Mouse (Mus musculus) gastrocnemius, postnatal 25 days (tissue): ENCODE measurements at regions not wholly inside any gene's neighbourhood (a gene's known extent, or its start where the extent isn't known, plus 50 kb on each side); places are given as distances from the start of the nearest gene placed in this dataset.

ENCODE experiments used
- DNase-seq: peaks from one replicate; pipeline ENCODE4 v3.0.0; 2022

DNA sequence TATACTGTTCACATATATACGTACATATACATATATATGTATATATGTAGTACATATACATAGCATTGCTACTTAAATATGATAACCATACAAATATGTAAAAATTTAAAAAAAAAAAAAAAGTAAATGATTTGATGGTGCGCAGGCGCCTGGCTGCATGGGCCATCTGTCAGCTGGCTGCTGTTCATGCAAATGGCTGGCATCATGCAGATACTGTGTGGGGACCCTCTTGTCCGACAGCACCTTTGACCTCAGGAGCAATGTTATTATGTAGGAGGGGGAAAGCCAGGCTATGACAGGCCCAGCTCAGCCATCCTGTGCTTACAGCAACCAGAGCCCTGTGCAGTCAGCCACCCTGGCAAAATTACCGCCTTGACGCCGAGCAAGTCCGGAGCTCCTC lies 65.1 kb upstream of the Tnrc6c start:
- no peak for DNase-seq

DNA sequence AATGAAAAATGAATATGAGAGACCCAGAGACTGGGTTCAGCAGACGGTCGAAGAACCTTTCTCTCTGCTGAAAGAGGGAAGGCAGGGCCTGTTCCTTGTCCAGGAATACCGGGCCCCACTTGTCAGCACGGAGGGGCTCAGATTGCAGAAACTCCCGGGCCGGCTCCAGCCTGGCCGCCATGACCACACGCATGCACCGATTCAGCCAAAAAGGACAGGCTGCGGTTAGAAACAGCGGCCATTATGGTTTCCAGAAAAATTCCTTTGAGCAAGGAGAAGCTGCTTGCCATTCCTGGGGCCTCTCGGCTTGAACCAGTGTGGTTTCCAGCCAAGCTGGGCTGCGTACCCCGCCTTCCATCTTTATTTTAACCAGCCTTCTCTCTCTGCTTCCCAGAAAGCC lies 64.7 kb upstream of the Tnrc6c start:
- no peak for DNase-seq

DNA sequence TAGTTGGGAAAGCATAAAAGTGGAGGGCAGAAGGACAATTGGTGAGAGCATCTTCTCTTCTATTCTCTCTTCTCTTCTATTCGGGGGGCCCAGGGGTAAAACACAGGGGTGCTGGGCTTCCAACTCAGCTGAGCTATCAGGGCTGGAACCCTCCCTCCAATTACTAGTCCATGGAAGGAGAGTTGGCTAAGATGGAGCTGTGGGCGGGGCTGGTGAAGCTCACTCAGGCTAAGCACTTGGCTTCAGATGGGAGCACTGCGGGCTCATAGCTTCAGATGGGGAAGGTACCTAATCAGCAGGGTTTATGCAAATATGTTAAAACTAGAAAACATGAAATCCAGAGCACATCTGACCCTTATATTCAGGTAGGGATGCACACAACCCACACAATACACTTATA lies 61.5 kb upstream of the Tnrc6c start:
- DNase-seq = no peak

DNA sequence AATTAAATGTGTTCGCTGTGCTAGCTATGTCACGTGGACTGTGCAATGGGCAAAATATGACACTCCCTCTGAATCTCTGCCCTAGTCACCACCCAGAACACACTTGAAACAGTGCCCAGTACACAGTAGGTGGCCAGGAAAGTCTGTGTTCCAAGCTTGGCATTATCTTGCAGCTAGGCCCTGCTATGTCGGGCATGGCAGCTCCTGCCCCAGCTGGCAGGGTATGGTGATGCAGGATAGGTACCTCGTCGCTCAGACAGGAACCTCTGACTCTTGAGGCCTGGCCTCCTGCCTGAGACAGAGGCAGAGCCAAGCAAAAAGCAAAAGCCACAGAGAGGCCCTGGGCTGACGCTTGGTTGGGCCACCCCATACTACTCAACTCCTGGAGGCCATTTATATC lies 57.9 kb upstream of the Tnrc6c start:
- DNase-seq = peak; percentile 87

DNA sequence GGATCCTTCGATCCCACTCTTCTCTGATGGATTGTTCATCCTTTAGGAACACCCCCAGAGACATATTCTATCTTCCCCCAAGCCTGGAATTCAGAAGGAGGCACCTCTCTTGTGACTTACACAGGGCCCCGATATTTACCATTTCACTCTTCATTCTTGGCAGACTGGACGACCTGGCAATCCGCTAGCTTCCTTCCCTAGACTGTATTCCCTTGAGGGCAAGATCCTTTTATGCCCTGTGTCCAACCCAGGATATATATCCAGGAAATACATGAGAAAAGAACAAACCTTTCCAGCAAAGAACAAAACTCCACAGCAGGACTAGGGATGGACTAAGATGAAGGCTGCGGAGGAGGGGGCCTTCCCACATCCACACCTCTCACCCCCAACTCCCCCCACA lies 56.3 kb upstream of the Tnrc6c start:
- DNase-seq = no peak

DNA sequence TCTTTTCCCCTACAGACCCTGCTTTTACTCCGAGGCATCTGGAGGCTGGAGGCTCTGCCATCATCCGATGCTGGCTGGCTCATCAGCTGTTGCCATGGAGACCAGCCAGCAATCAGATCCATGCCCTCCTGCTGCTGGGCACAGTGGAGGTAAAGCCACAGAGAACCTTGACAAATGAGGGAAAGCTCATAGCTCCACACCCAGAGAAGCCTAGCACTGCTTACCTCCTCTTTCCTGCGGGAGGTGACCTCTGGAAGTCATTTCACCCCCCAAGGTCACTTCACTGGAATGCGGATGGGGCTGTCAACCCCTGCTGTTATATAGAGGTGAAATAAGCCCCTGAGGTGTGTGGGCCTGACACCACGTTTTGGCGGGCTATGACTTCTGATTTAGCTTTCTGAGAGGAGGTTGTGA lies 55.9 kb upstream of the Tnrc6c start:
- DNase-seq = no peak

DNA sequence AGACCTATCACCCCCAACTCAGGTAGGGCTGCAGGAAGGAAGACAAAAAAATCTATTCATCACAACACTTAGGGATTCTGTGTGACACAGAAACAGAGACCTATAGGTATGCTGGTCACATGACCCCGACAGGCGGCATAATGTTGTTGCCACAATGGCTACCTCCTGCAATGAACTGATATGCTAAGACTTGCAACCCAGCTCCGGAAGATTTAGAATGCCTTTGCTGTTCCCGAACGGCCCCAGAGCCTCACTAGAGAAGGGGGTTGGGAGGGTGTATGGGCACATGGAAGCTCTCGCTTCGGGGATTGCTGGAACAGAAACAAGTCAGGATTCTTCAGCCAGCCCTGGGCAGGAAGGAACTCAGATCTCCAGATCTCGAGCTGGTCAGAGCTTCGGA lies 55.5 kb upstream of the Tnrc6c start:
- DNase-seq = no peak

DNA sequence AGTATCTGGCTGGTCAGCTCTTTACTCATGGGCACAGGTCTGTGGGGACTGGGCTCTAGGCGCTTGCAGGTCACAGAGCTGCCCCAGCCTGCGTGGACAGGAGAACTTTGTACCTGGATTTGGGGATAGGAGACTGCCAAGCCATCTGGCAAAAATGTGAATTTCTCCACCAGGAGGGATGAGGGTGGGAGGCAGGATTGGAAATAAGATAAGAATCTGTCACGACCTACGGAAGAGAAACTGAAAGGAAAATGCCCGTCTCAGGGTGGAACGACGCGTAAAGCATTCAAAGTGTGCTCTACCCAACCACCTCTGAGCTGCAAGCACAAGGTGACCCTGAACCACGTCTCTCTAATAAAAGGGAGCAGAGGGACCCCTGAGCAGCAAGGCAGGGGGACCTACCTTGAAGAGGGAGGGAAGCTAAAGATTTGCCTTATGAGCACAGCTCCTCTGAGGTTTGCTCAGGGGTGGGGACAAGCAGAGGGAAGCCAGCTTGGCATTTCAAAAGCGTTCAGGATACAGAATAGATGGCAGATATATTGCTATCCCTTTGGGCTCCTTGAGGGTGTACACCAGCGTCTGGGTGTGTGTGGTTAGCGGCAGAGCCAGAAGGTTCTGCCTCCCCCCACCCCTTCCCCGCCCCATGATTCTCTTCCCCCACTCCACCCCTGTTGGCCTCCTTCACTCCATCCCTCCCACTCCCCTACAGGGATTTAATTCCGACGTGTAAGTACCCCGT lies 54.9 kb upstream of the Tnrc6c start:
- DNase-seq = no peak

DNA sequence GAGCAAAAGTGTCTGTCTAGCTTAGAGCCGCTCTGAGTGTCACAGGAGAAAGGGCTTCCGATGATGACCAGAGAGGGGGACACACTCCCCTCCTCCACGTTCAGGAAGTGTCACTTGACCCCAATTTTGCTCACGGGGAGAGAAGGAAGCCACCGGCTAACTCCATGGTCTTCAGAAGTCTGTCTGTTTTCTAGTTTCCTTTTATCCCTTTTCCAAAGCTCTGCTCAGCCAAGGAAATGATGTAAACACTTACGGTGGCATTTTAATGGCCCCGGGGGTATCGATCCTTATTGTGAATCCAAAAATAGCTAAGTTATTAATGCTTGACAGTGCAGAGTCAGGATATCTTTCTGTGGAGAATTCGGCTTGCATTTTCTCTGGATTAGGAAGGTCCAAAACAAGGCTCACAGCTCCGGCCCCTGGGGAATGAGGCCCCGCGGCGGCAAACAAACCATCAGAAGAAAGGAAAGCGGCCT lies 54.3 kb upstream of the Tnrc6c start:
- no peak for DNase-seq

DNA sequence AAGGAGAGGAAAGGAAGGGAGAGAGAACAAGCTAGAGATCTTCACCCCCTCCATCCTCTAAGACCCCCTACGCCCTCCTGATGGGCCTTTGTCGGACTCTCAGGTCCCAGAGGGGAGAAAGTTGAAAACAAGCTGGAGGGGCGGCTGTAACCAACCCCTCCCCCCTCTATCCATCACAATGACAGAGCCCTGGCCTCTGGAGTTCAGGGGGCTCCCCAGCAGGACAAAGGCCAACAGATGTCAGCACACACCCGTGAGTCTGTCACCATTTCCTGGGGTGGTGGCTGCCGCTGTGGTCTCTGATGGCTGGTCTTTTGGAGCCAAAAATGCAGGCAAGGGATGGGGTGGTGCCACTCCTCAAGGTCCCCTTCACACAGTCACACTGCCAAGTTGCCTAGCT lies 52.9 kb upstream of the Tnrc6c start:
- no peak for DNase-seq

DNA sequence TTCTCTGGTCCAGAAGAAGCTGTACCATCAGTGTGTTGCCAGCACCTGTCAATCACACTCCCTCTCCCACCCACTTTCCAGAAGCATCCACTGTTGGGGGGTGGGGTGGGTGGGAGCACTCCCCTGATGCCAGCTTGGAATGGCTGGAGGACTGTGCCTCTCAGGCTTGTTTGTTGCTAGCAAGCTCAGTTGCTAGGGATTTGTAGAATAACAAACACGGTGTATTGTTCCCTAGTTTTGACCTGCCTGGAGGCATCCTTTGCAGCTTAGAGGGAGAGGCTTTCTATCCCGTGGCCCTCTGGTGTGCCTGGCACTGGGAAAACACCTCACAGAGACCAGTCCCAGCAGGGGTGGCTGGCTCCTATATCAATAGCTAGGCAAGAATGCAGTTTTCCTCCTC lies 50.1 kb upstream of the Tnrc6c start:
- no peak for DNase-seq
